Mouse (Mus musculus) liver, embryonic 11.5 days (tissue): ENCODE data around the gene Kif5c. TPM values are rescaled to one million over a fixed set of nuclear protein-coding genes. Genes with fewer than 3 reads are reported as not detected.

Experiments
- ATAC-seq: fragments of 200-750 bp; cut with Nextera tagmentation; replicated peaks from 2 replicates; pipeline ENCODE4 v1.8.0; 2017; ENCODE audit warnings: moderate number of reproducible peaks, mild to moderate bottlenecking, moderate TSS enrichment, moderate library complexity; ENCODE audit not compliant: low FRiP score
- DNase-seq: peaks from one replicate; pipeline ENCODE4 v3.0.0-alpha.2; 2017; ENCODE audit warnings: low spot score
- H3K27ac ChIP-seq: fragments of 300-500 bp; sonication (generic); 2 replicates; pipeline ENCODE4 v1.5.1; 2014; ENCODE audit warnings: mild to moderate bottlenecking, low read depth, low read length, control low read depth
- H3K27me3 ChIP-seq: fragments of 300-500 bp; sonication (generic); replicated peaks from 2 replicates; pipeline ENCODE4 v1.6.1; 2014; ENCODE audit warnings: low read length, mixed read lengths; ENCODE audit not compliant: control insufficient read depth, insufficient read depth
- H3K36me3 ChIP-seq: fragments of 300-500 bp; sonication (generic); 2 replicates; pipeline ENCODE4 v1.6.1; 2014; ENCODE audit warnings: mild to moderate bottlenecking, low read length, moderate library complexity, mixed read lengths; ENCODE audit not compliant: control insufficient read depth, insufficient read depth
- H3K4me1 ChIP-seq: fragments of 300-500 bp; sonication (generic); replicated peaks from 2 replicates; pipeline ENCODE4 v1.6.1; 2014; ENCODE audit warnings: low read length, mixed read lengths; ENCODE audit not compliant: control insufficient read depth, insufficient read depth
- H3K4me2 ChIP-seq: fragments of 300-500 bp; sonication (generic); 2 replicates; pipeline ENCODE4 v1.6.1; 2014; ENCODE audit warnings: mild to moderate bottlenecking, control low read depth, moderate library complexity
- H3K4me3 ChIP-seq: fragments of 300-500 bp; sonication (generic); 2 replicates; pipeline ENCODE4 v1.5.1; 2014; ENCODE audit warnings: low read depth, low read length, control low read depth
- H3K9ac ChIP-seq: fragments of 300-500 bp; sonication (generic); 2 replicates; pipeline ENCODE4 v1.6.1; 2014; ENCODE audit warnings: low read depth, low read length, control low read depth
- H3K9me3 ChIP-seq: fragments of 300-500 bp; sonication (generic); 2 replicates; pipeline ENCODE4 v1.6.1; 2016; ENCODE audit warnings: low read length, inconsistent platforms, mixed read lengths; ENCODE audit not compliant: control insufficient read depth
- WGBS: fragments of 180-500 bp; shearing (Covaris S2); extraction: QIAGEN DNeasy Blood & Tissue Kit; methylation state at CpG from one replicate; pipeline ENCODE4 v1.1.7; 2014; 5-methylcytosine and 5-hydroxymethylcytosine counted together
- polyA plus RNA-seq: library from polyadenylated mRNA; unstranded; fragments of >200 nt; fragmentation: Nextera tagmentation; extraction: Ambion mirVana; gene quantifications from 2 replicates; pipeline ENCODE4 v1.2.1, GENCODE M21; 2014

Kif5c gene
- polyA plus RNA-seq, 1 experiment from 2014 or later: 0.78 TPM

DNA sequence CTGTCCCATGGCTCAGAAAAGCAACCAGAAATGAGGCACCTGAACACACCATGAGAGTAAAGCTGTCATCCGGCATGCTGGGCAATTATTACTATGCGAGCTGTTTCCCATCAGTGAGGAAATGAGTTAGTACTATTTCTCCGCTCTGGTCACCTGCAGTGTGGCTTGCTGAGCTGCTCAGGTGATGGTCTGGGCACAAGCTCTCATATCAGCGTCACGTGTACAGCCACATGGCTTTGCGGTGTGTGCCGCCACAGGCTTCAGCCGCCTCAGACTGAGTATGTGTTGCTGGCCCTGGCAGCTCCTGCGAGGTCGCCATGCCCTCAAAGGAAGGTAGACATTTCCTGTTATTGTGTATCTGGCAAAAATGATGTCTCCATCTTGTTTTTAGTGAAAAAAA lies 35.5 kb downstream of the Kif5c start:
- Histone ChIP-seq H3K4me2 (no peak overlapping the region), H3K9me3 (no peaks in the 10 kb centered on the region), H3K27me3 (no peaks in the 10 kb centered on the region), H3K4me3 (no peak overlapping the region), H3K9ac (no peak overlapping the region), H3K36me3 (no peaks in the 10 kb centered on the region), H3K4me1 (no peaks in the 10 kb centered on the region), H3K27ac (no peak overlapping the region)
- DNase-seq (no peak), ATAC-seq (no peak)
- 86% methylated on average over 10 of the region's 10 CpGs for WGBS

DNA sequence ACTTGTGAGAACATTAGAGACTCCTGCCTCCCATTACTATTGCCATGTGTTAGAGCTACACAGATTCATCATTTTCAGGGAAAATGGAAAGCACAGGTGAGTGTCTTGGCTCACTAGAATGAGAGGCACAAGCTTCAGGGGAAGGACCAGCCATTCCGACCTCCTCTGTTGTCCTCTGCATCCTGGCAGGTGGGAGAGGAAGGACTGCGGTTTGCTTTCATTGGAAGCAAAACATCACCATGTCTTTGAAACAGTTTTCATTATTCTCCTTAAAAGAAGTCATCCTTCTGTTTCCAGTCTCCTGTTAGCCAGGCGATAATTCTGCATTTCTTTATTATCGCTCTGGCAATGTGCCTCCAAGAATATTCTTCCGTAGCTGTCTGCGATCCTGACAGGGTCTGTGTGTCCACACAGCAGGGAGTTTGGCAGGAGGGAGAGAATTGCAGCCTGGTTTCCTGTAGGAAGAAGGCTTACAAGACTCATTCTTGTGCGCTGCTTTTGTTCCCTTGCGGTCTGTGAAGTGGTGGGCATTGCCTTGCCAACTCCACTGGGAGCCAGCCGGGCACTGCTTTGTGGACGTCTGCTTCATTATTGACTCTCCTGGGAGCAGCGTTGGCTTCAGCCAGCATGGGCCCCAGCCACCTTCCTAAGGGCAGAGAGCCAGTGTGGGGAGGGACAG lies 36.2 kb downstream of the Kif5c start:
- DNase-seq (no peak), ATAC-seq (no peak)
- no peak overlapping the region for H3K9ac ChIP-seq
- H3K4me3 ChIP-seq: no peak overlapping the region
- H3K27me3 ChIP-seq: no peaks in the 10 kb centered on the region
- no peaks in the 10 kb centered on the region for H3K4me1 ChIP-seq
- WGBS: 83% methylated on average over 11 of the region's 11 CpGs
- H3K4me2 ChIP-seq: no peak overlapping the region
- no peaks in the 10 kb centered on the region for H3K36me3 ChIP-seq
- H3K27ac ChIP-seq: no peak overlapping the region
- no peaks in the 10 kb centered on the region for H3K9me3 ChIP-seq

DNA sequence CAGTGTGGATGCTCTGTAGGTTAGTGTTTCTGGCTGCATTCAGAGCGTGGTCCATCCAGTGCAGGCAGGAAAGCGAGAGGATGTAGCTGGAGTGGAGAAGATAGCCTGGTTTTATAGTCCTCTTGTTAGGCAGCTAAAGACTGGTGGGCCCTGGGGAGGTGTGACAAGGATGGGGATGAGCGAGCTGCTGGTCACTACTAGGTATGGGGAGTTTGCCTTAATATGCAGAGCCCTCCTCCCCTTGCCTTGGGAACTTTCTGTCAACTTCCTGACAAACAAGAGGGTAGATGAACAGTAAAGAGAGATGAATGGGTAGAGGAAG lies 36.7 kb downstream of the Kif5c start:
- H3K9me3 ChIP-seq: no peaks in the 10 kb centered on the region
- no peak overlapping the region for H3K9ac ChIP-seq
- no peak overlapping the region for H3K27ac ChIP-seq
- 79% methylated on average over 3 of the region's 3 CpGs for WGBS
- no peaks in the 10 kb centered on the region for H3K27me3 ChIP-seq
- DNase-seq (no peak), ATAC-seq (no peak)
- H3K4me1 ChIP-seq: no peaks in the 10 kb centered on the region
- H3K4me3 ChIP-seq: no peak overlapping the region
- no peaks in the 10 kb centered on the region for H3K36me3 ChIP-seq
- H3K4me2 ChIP-seq: no peak overlapping the region

DNA sequence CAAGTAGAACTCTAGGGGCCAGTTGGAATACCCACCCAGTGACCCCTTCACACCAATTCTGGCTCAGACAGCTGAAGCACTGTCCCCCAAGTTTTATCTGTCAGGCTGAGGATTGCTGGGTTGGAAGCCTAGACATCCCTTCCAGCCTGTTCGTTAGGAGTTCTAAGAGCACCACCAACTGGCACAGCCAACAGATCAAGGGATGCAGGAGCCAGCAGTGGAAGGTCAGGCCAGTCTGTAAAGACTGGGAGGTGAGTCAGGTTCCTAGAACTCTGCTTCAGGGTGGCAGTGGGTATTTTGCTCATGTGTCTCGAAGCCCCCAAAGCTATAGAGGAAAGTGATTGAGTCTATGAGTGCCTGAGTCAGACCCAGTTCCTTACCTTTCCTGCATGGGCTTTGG lies 37.9 kb downstream of the Kif5c start:
- no peak overlapping the region for H3K27ac ChIP-seq
- WGBS: 86% methylated on average over 2 of the region's 2 CpGs
- H3K27me3 ChIP-seq: no peaks in the 10 kb centered on the region
- no peak overlapping the region for H3K4me2 ChIP-seq
- no peaks in the 10 kb centered on the region for H3K9me3 ChIP-seq
- no peak for DNase-seq
- no peak for ATAC-seq
- no peaks in the 10 kb centered on the region for H3K4me1 ChIP-seq
- no peak overlapping the region for H3K9ac ChIP-seq
- H3K36me3 ChIP-seq: no peaks in the 10 kb centered on the region
- H3K4me3 ChIP-seq: no peak overlapping the region

DNA sequence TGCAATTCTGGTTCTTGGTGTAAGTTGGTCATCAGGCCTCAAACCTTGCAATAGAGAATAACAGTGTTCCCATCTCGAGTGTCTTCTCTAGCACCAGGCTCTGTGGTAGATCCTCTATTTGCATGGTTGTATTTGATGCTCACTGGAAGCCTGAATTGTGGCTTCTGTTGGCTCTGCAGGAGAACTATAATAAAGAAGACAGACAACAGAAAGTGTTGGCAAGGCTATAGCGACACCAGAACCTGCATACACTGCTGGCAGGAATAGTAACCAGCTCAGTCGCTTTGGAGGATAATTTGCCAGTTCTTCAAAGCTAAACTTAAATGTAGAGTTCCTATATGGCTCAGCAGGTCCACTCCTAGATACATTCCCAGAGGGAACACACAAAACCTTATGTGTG lies 38.6 kb downstream of the Kif5c start:
- 73% methylated on average over 3 of the region's 3 CpGs for WGBS

DNA sequence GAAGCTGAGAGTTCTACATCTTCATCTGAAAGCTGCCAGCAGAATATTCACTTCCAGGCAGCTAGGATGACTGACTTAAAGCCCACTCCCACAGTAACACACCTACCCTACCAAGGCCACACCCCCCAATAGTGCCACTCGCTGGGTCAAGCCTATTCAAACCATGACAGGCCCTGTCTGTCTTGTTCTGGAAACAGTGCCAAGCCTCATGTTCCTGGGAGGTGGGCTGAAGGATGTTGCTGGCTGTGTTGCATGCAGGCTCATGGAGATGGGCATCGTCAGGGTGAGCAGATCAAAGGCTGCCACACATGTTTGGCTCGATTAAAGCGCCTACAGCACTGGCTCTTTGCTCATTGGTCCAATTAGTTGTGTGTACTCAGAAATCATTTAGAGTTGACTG lies 39.9 kb downstream of the Kif5c start:
- Histone ChIP-seq H3K4me2 (no peak overlapping the region), H3K27me3 (no peaks in the 10 kb centered on the region), H3K4me1 (no peaks in the 10 kb centered on the region), H3K36me3 (no peaks in the 10 kb centered on the region), H3K9ac (no peak overlapping the region), H3K4me3 (no peak overlapping the region), H3K9me3 (no peaks in the 10 kb centered on the region), H3K27ac (no peak overlapping the region)
- WGBS: 84% methylated on average over 4 of the region's 4 CpGs
- no peak for ATAC-seq
- DNase-seq: no peak

More for the DNA sequence above, 38.6 kb downstream of the Kif5c start:
- DNase-seq (no peak), ATAC-seq (no peak)
- Histone ChIP-seq H3K27ac (no peak overlapping the region), H3K36me3 (no peaks in the 10 kb centered on the region), H3K4me2 (no peak overlapping the region), H3K27me3 (no peaks in the 10 kb centered on the region), H3K4me3 (no peak overlapping the region), H3K4me1 (no peaks in the 10 kb centered on the region), H3K9ac (no peak overlapping the region), H3K9me3 (no peaks in the 10 kb centered on the region)

DNA sequence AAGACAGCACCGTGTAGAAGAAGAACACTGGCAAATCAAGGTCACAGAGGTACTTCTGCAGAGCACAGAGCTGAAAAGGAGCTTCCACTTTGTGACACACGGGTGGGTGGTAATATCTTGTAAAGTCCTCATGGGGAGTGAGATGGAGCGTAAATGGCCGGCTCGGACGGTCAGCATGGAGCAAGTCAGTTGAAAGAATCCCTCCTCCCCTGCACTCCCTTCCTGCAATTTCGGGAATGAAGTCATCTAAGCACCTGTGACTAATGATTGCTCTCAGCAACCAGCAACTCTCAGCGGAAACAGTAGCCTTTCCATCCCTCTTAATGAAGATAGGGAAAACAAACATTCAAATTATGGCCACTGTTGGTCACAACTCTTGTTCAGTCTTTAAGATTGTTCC lies 40.9 kb downstream of the Kif5c start:
- H3K4me3 ChIP-seq: no peak overlapping the region
- no peak overlapping the region for H3K4me2 ChIP-seq
- DNase-seq (no peak), ATAC-seq (no peak)
- no peak overlapping the region for H3K27ac ChIP-seq
- H3K4me1 ChIP-seq: no peaks in the 10 kb centered on the region
- WGBS: 58% methylated on average over 8 of the region's 8 CpGs
- H3K9ac ChIP-seq: no peak overlapping the region
- H3K9me3 ChIP-seq: no peaks in the 10 kb centered on the region
- H3K27me3 ChIP-seq: no peaks in the 10 kb centered on the region
- H3K36me3 ChIP-seq: no peaks in the 10 kb centered on the region

DNA sequence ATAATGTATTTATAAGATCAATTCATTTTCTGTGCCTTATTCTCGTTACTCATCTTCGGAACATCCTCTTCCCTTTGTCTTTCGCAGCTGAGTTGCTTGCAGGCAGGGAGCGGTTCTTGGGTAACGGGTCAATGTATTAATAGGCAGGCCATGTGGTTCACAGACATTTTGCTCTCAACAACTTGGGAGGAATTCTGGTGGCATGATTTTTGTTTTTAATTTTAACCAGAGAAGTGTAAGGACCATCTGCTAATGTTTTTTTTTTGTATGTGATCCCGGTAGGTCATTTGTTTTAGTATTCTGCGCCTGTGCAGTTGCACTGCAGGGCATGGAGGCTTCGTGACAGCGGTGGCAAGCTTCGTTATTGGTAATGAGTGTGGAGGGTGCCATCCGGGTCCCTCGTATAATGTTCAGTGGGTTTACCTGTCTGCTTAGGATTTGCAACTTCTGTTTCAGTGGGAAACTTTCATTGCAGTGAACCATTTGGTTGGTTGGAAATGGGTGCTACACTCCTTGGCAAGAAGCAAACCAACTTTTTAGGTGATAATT lies 41.4 kb downstream of the Kif5c start:
- H3K36me3 ChIP-seq: no peaks in the 10 kb centered on the region
- H3K27ac ChIP-seq: no peak overlapping the region
- no peak for ATAC-seq
- no peak overlapping the region for H3K9ac ChIP-seq
- H3K4me3 ChIP-seq: no peak overlapping the region
- no peak overlapping the region for H3K4me2 ChIP-seq
- no peaks in the 10 kb centered on the region for H3K9me3 ChIP-seq
- no peaks in the 10 kb centered on the region for H3K4me1 ChIP-seq
- no peaks in the 10 kb centered on the region for H3K27me3 ChIP-seq
- WGBS: 89% methylated on average over 12 of the region's 12 CpGs
- DNase-seq: no peak

DNA sequence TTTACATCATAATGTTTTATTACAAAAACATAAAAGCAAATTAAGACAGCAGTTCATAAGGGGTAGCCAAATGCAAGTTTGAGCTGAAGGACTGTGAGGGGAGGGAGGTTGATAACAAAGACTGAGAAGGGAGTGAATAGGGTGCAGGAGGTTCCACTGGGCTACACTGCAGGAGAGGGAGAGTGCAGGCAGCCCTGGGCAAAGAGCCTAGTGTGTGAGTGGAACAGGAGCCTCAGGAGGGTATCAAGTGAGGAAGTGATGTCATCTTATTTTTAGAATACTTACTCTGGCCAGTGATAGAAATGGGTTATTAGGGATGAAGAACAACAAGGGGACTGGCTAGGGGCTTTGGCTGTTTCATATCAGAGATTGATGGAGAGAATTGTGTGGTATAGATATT lies 42.2 kb downstream of the Kif5c start:
- no peaks in the 10 kb centered on the region for H3K9me3 ChIP-seq
- no peak overlapping the region for H3K4me2 ChIP-seq
- ATAC-seq: no peak

More for the DNA sequence above, 42.2 kb downstream of the Kif5c start:
- no peak overlapping the region for H3K4me3 ChIP-seq
- no peak overlapping the region for H3K27ac ChIP-seq
- H3K4me1 ChIP-seq: no peaks in the 10 kb centered on the region
- DNase-seq: no peak
- no peaks in the 10 kb centered on the region for H3K27me3 ChIP-seq
- H3K9ac ChIP-seq: no peak overlapping the region
- no peaks in the 10 kb centered on the region for H3K36me3 ChIP-seq
